8 mouse cellular contexts compared by ENCODE assay signal in genomic region chr11:67965242-67965883, GRCm38 (mm10). TPM values are rescaled to one million over a fixed set of nuclear protein-coding genes. Genes with fewer than 3 reads are reported as not detected.
DNase-seq lines count a peak whose midpoint lies in the region; ATAC-seq lines count a peak whose summit lies in the region.

Cfap52 (minus strand) TSS chr11:67965651.

- peak within 1 kb of the TSS; percentile 74 for H3K4me2 ChIP-seq in embryonic facial prominence, embryonic 11.5 days (ENCODE audit: low read depth, low read length)
- H3K4me2 ChIP-seq in midbrain, embryonic 11.5 days: peak within 1 kb of the TSS; percentile 78

- no peaks in the 10 kb centered on the region for H3K27me3 ChIP-seq in embryonic facial prominence, embryonic 11.5 days (ENCODE audit: control insufficient read depth, insufficient read depth, low read length)
- H3K27me3 ChIP-seq in midbrain, embryonic 11.5 days (ENCODE audit: control insufficient read depth, insufficient read depth, low read length): no peaks in the 10 kb centered on the region

- H3K27ac ChIP-seq in embryonic facial prominence, embryonic 11.5 days (replicated peaks; ENCODE audit: low read depth, low read length): no peak within 1 kb of the TSS
- no peak within 1 kb of the TSS for H3K27ac ChIP-seq in midbrain, embryonic 11.5 days (ENCODE audit: low read depth, low read length)

- H3K9ac ChIP-seq in embryonic facial prominence, embryonic 11.5 days (replicated peaks; ENCODE audit: low read length): peak within 1 kb of the TSS; percentile 69
- peak within 1 kb of the TSS; percentile 72 for H3K9ac ChIP-seq in midbrain, embryonic 11.5 days (ENCODE audit: low read length)

- no peaks in the 10 kb centered on the region for H3K9me3 ChIP-seq in embryonic facial prominence, embryonic 11.5 days (replicated peaks; ENCODE audit: control insufficient read depth, low read length)
- no peaks in the 10 kb centered on the region for H3K9me3 ChIP-seq in midbrain, embryonic 11.5 days (ENCODE audit: control insufficient read depth, low read length)

- peak; percentile 88 for DNase-seq in adrenal gland, postnatal 25 days
- DNase-seq in embryonic facial prominence, embryonic 11.5 days (ENCODE audit: low spot score): peak; percentile 86
- DNase-seq in heart, adult 11 months: peak; percentile 97
- DNase-seq in kidney, adult 11 months: peak; percentile 85
- DNase-seq in left cerebral cortex, postnatal 4 days: peak; percentile 85
- DNase-seq in midbrain, embryonic 11.5 days (ENCODE audit: low spot score, missing footprints): peak; percentile 98
- DNase-seq in right cerebral cortex, postnatal 4 days: peak; percentile 85
- peak; percentile 75 for DNase-seq in yolk sac, embryonic 10.5 days (ENCODE audit: low spot score)

- intact Hi-C loops in left cerebral cortex, postnatal 4 days (cut with DNase I): loop anchor here (5.0 to 10.0 kb wide), 2 partner anchors 38 to 151 kb away; no protein-coding TSS in a partner anchor

- no peaks in the 10 kb centered on the region for H3K4me1 ChIP-seq in embryonic facial prominence, embryonic 11.5 days (ENCODE audit: control insufficient read depth, insufficient read depth, low read length)
- H3K4me1 ChIP-seq in midbrain, embryonic 11.5 days (ENCODE audit: control insufficient read depth, insufficient read depth, low read length): peaks cover 13% of the 10 kb centered on the region; the same call in 1 of the 2 replicates

- peak within 1 kb of the TSS; percentile 59 for H3K4me3 ChIP-seq in embryonic facial prominence, embryonic 11.5 days (ENCODE audit: low read depth, low read length)
- peak within 1 kb of the TSS; percentile 56 for H3K4me3 ChIP-seq in midbrain, embryonic 11.5 days (ENCODE audit: low read depth, low read length)

- no peaks in the 10 kb centered on the region for H3K36me3 ChIP-seq in embryonic facial prominence, embryonic 11.5 days (replicated peaks; ENCODE audit: control insufficient read depth, insufficient read depth, low read depth, low read length)
- H3K36me3 ChIP-seq in midbrain, embryonic 11.5 days (ENCODE audit: control insufficient read depth, insufficient read depth, low read length): no peaks in the 10 kb centered on the region

- WGBS in embryonic facial prominence, embryonic 11.5 days: 8% methylated on average over 15 of the region's 15 CpGs
- 6% methylated on average over 15 of the region's 15 CpGs for WGBS in midbrain, embryonic 11.5 days

- ATAC-seq in embryonic facial prominence, embryonic 11.5 days (replicated peaks; ENCODE audit: insufficient number of reproducible peaks, low FRiP score, low TSS enrichment, low read depth): 0 out of 2 replicates have a peak, but pooled peaks have one; percentile 42
- ATAC-seq in midbrain, embryonic 11.5 days (ENCODE audit: low FRiP score): peak; percentile 63; the same call in 1 of the 2 replicates

RNA-seq across cellular contexts. Expression of gene Cfap52, which starts in this region (rescaled TPM):
- total RNA-seq in adrenal gland, postnatal 25 days (2021): not detected in 2 replicates
- polyA plus RNA-seq in embryonic facial prominence, embryonic 11.5 days (2014; fragmentation: Nextera tagmentation; extraction: Ambion mirVana): 0.33 TPM in 1 of 2 replicates, not detected in the other
- 1 to 10 TPM; 2.0 to 5.7 TPM for total RNA-seq in left cerebral cortex, postnatal 4 days (2021)
- polyA plus RNA-seq in midbrain, embryonic 11.5 days (2014; fragmentation: Nextera tagmentation; extraction: Ambion mirVana): 0.25 and 0.46 TPM in 2 replicates

Comparison
In these comparisons a context has a peak if more than half of its experiments do, and no peak if none do; other contexts are left out.
1. Peak in DNase-seq in adrenal gland, postnatal 25 days; RNA of the gene not detected or under 1 TPM.
2. Peak in DNase-seq, ATAC-seq, H3K4me3 ChIP-seq, H3K9ac ChIP-seq and H3K4me2 ChIP-seq in embryonic facial prominence, embryonic 11.5 days; RNA of the gene not detected or under 1 TPM.
3. Peak in DNase-seq, ATAC-seq, H3K4me3 ChIP-seq, H3K9ac ChIP-seq and H3K4me2 ChIP-seq in midbrain, embryonic 11.5 days; RNA of the gene not detected or under 1 TPM.